Mouse (Mus musculus): Measurements from ENCODE around the gene 2900026A02Rik.

The 2900026A02Rik gene

DNA sequence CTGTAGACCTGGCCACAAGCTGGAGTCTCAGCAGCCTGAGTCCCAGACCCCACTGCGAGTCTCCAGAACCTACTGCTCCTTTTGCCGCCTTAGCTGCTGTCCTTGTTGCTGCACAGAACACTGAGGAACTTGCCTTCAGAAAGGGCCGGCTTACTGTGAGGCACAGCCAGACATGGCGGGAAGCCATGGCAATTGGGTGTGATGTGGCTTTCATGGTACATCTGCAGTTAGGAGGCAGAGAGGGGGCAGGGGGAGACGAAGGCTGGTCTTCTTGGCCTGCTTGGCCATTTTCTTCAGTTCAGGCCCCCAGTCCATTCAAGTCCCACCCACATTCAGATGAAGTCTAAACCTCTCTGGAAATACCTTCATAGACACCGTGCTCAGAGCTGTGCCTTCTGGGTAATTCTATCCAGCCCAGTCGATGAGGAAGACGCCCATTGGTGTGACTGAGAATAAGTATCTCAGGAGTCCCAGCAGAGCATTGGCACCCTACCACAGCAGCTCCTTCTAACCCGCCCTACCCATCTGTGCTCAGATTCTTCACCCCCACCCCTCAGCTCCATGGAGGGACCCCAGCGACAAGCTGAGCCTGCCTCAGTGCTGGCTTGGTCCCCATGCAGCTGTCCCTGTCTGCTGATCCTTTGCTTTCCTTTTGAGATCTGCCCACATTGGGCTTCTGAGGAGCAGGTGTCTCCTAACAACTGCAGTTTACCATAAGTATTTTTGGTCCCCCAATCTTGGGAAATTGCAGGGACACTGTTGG lies 175.3 kb downstream of the 2900026A02Rik start:
- DNase-seq (ENCODE audit: extremely low spot score, low spot score) = no peak

DNA sequence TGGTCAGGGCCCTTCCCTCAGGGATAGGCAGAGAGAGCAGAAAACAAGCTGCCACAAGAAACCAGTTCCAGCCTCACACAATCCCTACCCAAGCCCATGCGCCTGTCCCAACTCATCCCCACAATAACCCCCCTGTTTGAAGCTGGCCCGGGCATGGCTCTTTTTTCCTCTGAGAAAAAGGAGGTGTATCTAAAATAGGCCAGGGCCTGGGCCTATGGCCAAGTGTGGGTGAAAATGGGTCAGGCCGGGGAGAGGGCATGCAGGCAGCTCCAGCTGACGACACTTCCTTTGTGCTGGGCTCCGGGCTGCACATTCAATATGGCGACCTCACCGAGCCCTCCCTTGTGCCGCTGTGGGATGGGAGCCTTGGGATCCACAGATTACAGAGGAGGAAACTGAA lies 177.5 kb downstream of the 2900026A02Rik start:
- DNase-seq (ENCODE audit: extremely low spot score, low spot score) = no peak

- peak; percentile 60 for DNase-seq (ENCODE audit: extremely low spot score, low spot score)
These were observed 179.4 kb downstream of the 2900026A02Rik start for GRCm38 (mm10) chr5:113041567-113042071.

GRCm38 (mm10) chr5:113040776-113041175 lies 180.3 kb downstream of the 2900026A02Rik start:
- no peak for DNase-seq (ENCODE audit: extremely low spot score, low spot score)

DNA sequence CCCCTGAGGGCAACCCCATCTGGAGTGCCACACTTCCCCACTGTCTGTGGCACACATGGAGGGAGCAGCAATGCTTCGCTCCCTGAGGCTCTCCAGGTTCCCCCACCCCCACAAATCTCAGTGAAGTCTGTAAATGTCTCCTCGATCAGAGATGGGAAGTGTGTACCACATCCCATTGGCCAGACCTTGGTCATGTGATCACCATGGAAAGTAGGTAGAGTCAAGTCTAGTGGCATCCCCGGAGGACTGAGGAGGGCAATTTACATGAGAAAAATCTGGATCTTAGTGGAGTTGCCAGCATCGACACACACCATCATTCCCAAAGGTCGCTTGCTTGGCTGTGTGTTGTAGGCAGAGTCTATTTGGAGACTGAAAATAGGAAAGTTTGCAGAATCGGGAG lies 182.4 kb downstream of the 2900026A02Rik start:
- no peak for DNase-seq (ENCODE audit: extremely low spot score, low spot score)

Measured in neural tube, embryonic 10.5 days (tissue).